Mouse (Mus musculus): ENCODE results near the gene Stum. TPM values are rescaled to one million over a fixed set of nuclear protein-coding genes. Genes with fewer than 3 reads are reported as not detected.
A peak's percentile ranks its signal among the peaks of the same experiment; 100 is the strongest.

Stum gene
- polyA plus RNA-seq, 1 experiment from 2014 or later = 6.4 TPM

- Histone ChIP-seq H3K36me3 (ENCODE audit: control insufficient read depth, insufficient read depth, low read length) (no peaks in the 10 kb centered on the region), H3K4me3 (replicated peaks; ENCODE audit: low read depth, low read length) (peak overlapping the region; percentile 39), H3K9ac (replicated peaks; ENCODE audit: low read length) (peak overlapping the region; percentile 36; the same call in 1 of the 2 replicates), H3K4me1 (ENCODE audit: control insufficient read depth, insufficient read depth, low read length) (peaks cover 10% of the 10 kb centered on the region; the same call in 1 of the 2 replicates), H3K9me3 (ENCODE audit: control insufficient read depth, low read length) (no peaks in the 10 kb centered on the region), H3K27me3 (ENCODE audit: control insufficient read depth, insufficient read depth, low read length) (no peaks in the 10 kb centered on the region), H3K27ac (replicated peaks; ENCODE audit: low read depth, low read length) (peak overlapping the region; percentile 46), H3K4me2 (ENCODE audit: low read length) (peak overlapping the region; percentile 73)
- DNase-seq = peak; percentile 97
- peak; percentile 96 for ATAC-seq (ENCODE audit: low FRiP score, low TSS enrichment)
- WGBS = 2% methylated on average over 27 of the region's 27 CpGs
These were observed 96.2 kb downstream of the Stum start for GRCm38 (mm10) chr1:180386951-180387749.

DNA sequence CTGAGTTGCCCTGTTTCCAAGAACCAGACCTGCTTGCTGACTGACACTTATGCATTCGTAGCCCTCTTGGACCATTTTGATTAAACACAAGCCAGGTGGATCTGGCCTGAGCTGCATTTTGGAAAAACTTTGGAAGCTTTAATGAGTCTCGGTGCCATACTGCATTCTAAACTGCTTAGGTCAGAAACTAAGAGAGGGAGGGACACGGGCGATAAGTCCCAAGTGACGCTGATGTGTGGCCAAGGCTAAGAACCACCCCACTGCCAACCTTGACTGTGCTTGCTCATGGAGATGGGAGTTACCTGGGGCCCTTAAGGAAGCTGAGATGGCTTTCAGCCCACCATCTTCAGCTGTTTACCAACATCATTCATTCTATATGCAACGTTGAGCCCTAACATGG, 98.0 kb downstream of the Stum start:
- 93% methylated on average over 6 of the region's 6 CpGs for WGBS
- no peak for DNase-seq
- no peak overlapping the region for H3K4me3 ChIP-seq (replicated peaks; ENCODE audit: low read depth, low read length)
- no peak for ATAC-seq (ENCODE audit: low FRiP score, low TSS enrichment)
- no peaks in the 10 kb centered on the region for H3K9me3 ChIP-seq (ENCODE audit: control insufficient read depth, low read length)
- H3K9ac ChIP-seq (replicated peaks; ENCODE audit: low read length) = no peak overlapping the region
- H3K27me3 ChIP-seq (ENCODE audit: control insufficient read depth, insufficient read depth, low read length) = no peaks in the 10 kb centered on the region
- H3K36me3 ChIP-seq (ENCODE audit: control insufficient read depth, insufficient read depth, low read length) = no peaks in the 10 kb centered on the region
- peaks cover 10% of the 10 kb centered on the region; the same call in 1 of the 2 replicates for H3K4me1 ChIP-seq (ENCODE audit: control insufficient read depth, insufficient read depth, low read length)
- H3K4me2 ChIP-seq (ENCODE audit: low read length) = no peak overlapping the region
- no peak overlapping the region for H3K27ac ChIP-seq (replicated peaks; ENCODE audit: low read depth, low read length)

DNA sequence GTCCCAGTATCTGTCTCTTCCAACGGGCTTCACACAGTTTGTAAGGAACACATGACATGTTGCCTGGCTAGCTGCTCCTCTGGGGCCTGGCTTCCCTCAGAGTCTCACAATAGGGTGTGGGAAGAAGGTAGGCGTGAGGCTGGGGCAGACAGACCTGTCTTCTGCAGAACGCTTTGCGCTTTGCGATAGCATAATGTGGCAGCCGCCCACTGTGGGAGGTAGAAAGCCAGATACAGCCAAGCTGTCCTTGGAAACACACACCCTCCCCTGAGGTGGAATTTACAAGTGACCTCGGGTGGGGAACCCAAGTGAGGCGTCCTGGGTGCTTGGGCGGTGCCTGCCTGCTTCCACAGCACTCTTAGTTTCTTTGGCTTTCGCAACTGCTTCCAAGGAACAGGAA, 98.8 kb downstream of the Stum start:
- no peaks in the 10 kb centered on the region for H3K27me3 ChIP-seq (ENCODE audit: control insufficient read depth, insufficient read depth, low read length)
- 74% methylated on average over 10 of the region's 10 CpGs for WGBS

GRCm38 (mm10) chr1:180383884-180384283, 99.4 kb downstream of the Stum start:
- ATAC-seq (ENCODE audit: low FRiP score, low TSS enrichment) (no peak), DNase-seq (no peak)
- Histone ChIP-seq H3K9me3 (ENCODE audit: control insufficient read depth, low read length) (no peaks in the 10 kb centered on the region), H3K9ac (replicated peaks; ENCODE audit: low read length) (no peak overlapping the region), H3K27me3 (ENCODE audit: control insufficient read depth, insufficient read depth, low read length) (no peaks in the 10 kb centered on the region), H3K4me1 (ENCODE audit: control insufficient read depth, insufficient read depth, low read length) (peaks cover 10% of the 10 kb centered on the region; the same call in 1 of the 2 replicates), H3K27ac (replicated peaks; ENCODE audit: low read depth, low read length) (no peak overlapping the region), H3K4me3 (replicated peaks; ENCODE audit: low read depth, low read length) (no peak overlapping the region), H3K4me2 (ENCODE audit: low read length) (no peak overlapping the region), H3K36me3 (ENCODE audit: control insufficient read depth, insufficient read depth, low read length) (no peaks in the 10 kb centered on the region)
- 93% methylated on average over 8 of the region's 8 CpGs for WGBS

More for the DNA sequence above, 98.8 kb downstream of the Stum start:
- Histone ChIP-seq H3K4me3 (replicated peaks; ENCODE audit: low read depth, low read length) (no peak overlapping the region), H3K27ac (replicated peaks; ENCODE audit: low read depth, low read length) (no peak overlapping the region), H3K9me3 (ENCODE audit: control insufficient read depth, low read length) (no peaks in the 10 kb centered on the region), H3K4me1 (ENCODE audit: control insufficient read depth, insufficient read depth, low read length) (peaks cover 10% of the 10 kb centered on the region; the same call in 1 of the 2 replicates), H3K9ac (replicated peaks; ENCODE audit: low read length) (no peak overlapping the region), H3K36me3 (ENCODE audit: control insufficient read depth, insufficient read depth, low read length) (no peaks in the 10 kb centered on the region), H3K4me2 (ENCODE audit: low read length) (no peak overlapping the region)
- ATAC-seq (ENCODE audit: low FRiP score, low TSS enrichment) (no peak), DNase-seq (no peak)

Other genes with a start within 250 kb of the Stum start
- 12.9 and 13.7 TPM in 2 replicates for gene Psen2, start 220.1 kb downstream of the Stum start, polyA plus RNA-seq (2014; fragmentation: Nextera tagmentation; extraction: Ambion mirVana)
- gene Itpkb, start 153.0 kb downstream of the Stum start, polyA plus RNA-seq (2014; fragmentation: Nextera tagmentation; extraction: Ambion mirVana) = 1.8 and 1.9 TPM in 2 replicates
- gene Parp1, start 85.4 kb upstream of the Stum start, polyA plus RNA-seq (2014; fragmentation: Nextera tagmentation; extraction: Ambion mirVana) = 73.9 and 97.4 TPM in 2 replicates
- 8.8 and 13.9 TPM in 2 replicates for gene Lin9, start 157.6 kb upstream of the Stum start, polyA plus RNA-seq (2014; fragmentation: Nextera tagmentation; extraction: Ambion mirVana)
- gene Mixl1, start 213.5 kb upstream of the Stum start, polyA plus RNA-seq (2014; fragmentation: Nextera tagmentation; extraction: Ambion mirVana) = not detected in 2 replicates
- gene Acbd3, start 242.5 kb upstream of the Stum start, polyA plus RNA-seq (2014; fragmentation: Nextera tagmentation; extraction: Ambion mirVana) = 25.2 and 27.2 TPM in 2 replicates